Mouse (Mus musculus) pancreas, adult 10 weeks (tissue): Measurements from ENCODE around the gene Parpbp. TPM values are rescaled to one million over a fixed set of nuclear protein-coding genes. Genes with fewer than 3 reads are reported as not detected.

Source experiments
- polyA plus RNA-seq: library from polyadenylated mRNA; stranded (reverse); fragments of 350-450 nt; fragmentation: Illumina TruSeq; extraction: RNeasy Lipid Tissue Mini Kit (QIAGEN cat#74804); gene quantifications from one replicate; pipeline ENCODE4 v1.2.3, GENCODE M21; 2015; ENCODE audit warnings: low read depth, low replicate concordance; ENCODE audit not compliant: insufficient read depth

The Parpbp gene
- polyA plus RNA-seq, result not detected

GRCm38 (mm10) chr10:88146707-88147477 lies at the start of gene Parpbp, which contains the start of gene Nup37:
Gene Parpbp (minus strand): TSS chr10:88146941.
Gene Nup37 (plus strand): TSS chr10:88146992.

GRCm38 (mm10) chr10:88090772-88091171 lies 56.0 kb downstream of the Parpbp start, which contains the start of gene Pmch:
Gene Pmch (plus strand): TSS chr10:88091072.

Other genes with a start within 250 kb of the Parpbp start
- gene Pmch, start 55.9 kb downstream of the Parpbp start, polyA plus RNA-seq, result not detected
- 2.9 TPM for gene Nup37, start 51 bp upstream of the Parpbp start, polyA plus RNA-seq
- gene Washc3, start 54.2 kb upstream of the Parpbp start, polyA plus RNA-seq, result 8.2 TPM
- 5.3 TPM for gene Dram1, start 232.1 kb upstream of the Parpbp start, polyA plus RNA-seq
- 6.6 TPM for gene Gnptab, start 232.2 kb upstream of the Parpbp start, polyA plus RNA-seq